Mouse (Mus musculus) intestine, postnatal 0 days (tissue): ENCODE results near the gene Pcdh19. TPM values are rescaled to one million over a fixed set of nuclear protein-coding genes. Genes with fewer than 3 reads are reported as not detected.

Experiments used
- ATAC-seq: fragments of 200-750 bp; cut with Nextera tagmentation; 2 replicates; pipeline ENCODE4 v1.8.0; 2017; ENCODE audit warnings: mild to moderate bottlenecking, moderate TSS enrichment, moderate library complexity
- H3K27ac ChIP-seq: fragments of 300-500 bp; sonication (generic); 2 replicates; pipeline ENCODE4 v1.5.1; 2014; ENCODE audit warnings: mild to moderate bottlenecking, low read depth, low read length, moderate library complexity
- H3K27me3 ChIP-seq: fragments of 300-500 bp; sonication (generic); replicated peaks from 2 replicates; pipeline ENCODE4 v1.6.1; 2014; ENCODE audit warnings: low read length, mixed read lengths; ENCODE audit not compliant: control insufficient read depth, insufficient read depth
- H3K36me3 ChIP-seq: fragments of 300-500 bp; sonication (generic); 2 replicates; pipeline ENCODE4 v1.6.1; 2014; ENCODE audit warnings: mild to moderate bottlenecking, moderate library complexity; ENCODE audit not compliant: control insufficient read depth, insufficient read depth
- H3K4me1 ChIP-seq: fragments of 300-500 bp; sonication (generic); replicated peaks from 2 replicates; pipeline ENCODE4 v1.6.1; 2014; ENCODE audit warnings: antibody characterized with exemption, low read length, mixed read lengths; ENCODE audit not compliant: control insufficient read depth, insufficient read depth
- H3K4me2 ChIP-seq: fragments of 300-500 bp; sonication (generic); replicated peaks from 2 replicates; pipeline ENCODE4 v1.6.1; 2014; ENCODE audit warnings: low read depth, mild to moderate bottlenecking, moderate library complexity
- H3K4me3 ChIP-seq: fragments of 300-500 bp; sonication (generic); 2 replicates; pipeline ENCODE4 v1.5.1; 2014; ENCODE audit warnings: low read depth, low read length
- H3K9ac ChIP-seq: fragments of 300-500 bp; sonication (generic); 2 replicates; pipeline ENCODE4 v1.6.1; 2014; ENCODE audit warnings: mild to moderate bottlenecking, low read depth, low read length
- H3K9me3 ChIP-seq: fragments of 300-500 bp; sonication (generic); 2 replicates; pipeline ENCODE4 v1.6.1; 2016; ENCODE audit warnings: mixed run types; ENCODE audit not compliant: control insufficient read depth
- CTCF ChIP-seq: sonication (generic); IDR thresholded peaks from 2 replicates; pipeline ENCODE4 v1.5.1; 2016; ENCODE audit warnings: low read depth, mild to moderate bottlenecking, control low read depth, antibody characterized with exemption, moderate library complexity
- WGBS: fragments of 180-500 bp; shearing (Covaris S2); extraction: QIAGEN DNeasy Blood & Tissue Kit; methylation state at CpG from one replicate; pipeline ENCODE4 v1.1.7; 2014; 5-methylcytosine and 5-hydroxymethylcytosine counted together
- polyA plus RNA-seq: library from polyadenylated mRNA; unstranded; fragments of >200 nt; fragmentation: Nextera tagmentation; extraction: Ambion mirVana; gene quantifications from 2 replicates; pipeline ENCODE4 v1.2.1, GENCODE M21; 2015

The Pcdh19 gene
- polyA plus RNA-seq, 1 experiment from 2014 or later = 1.3 TPM

GRCm38 (mm10) chrX:133602068-133602467 lies 86.7 kb downstream of the Pcdh19 start:
- Histone ChIP-seq H3K27me3 (no peaks in the 10 kb centered on the region), H3K4me1 (no peaks in the 10 kb centered on the region), H3K27ac (no peak overlapping the region), H3K9ac (no peak overlapping the region), H3K9me3 (no peaks in the 10 kb centered on the region), H3K4me2 (no peak overlapping the region), H3K36me3 (no peaks in the 10 kb centered on the region), H3K4me3 (no peak overlapping the region)
- TF ChIP-seq CTCF = no peak
- 56% methylated on average over 2 of the region's 2 CpGs for WGBS
- no peak for ATAC-seq

GRCm38 (mm10) chrX:133601658-133602057 lies 87.1 kb downstream of the Pcdh19 start:
- Histone ChIP-seq H3K4me3 (no peak overlapping the region), H3K36me3 (no peaks in the 10 kb centered on the region), H3K4me2 (no peak overlapping the region), H3K27ac (no peak overlapping the region), H3K9ac (no peak overlapping the region), H3K27me3 (no peaks in the 10 kb centered on the region), H3K9me3 (no peaks in the 10 kb centered on the region), H3K4me1 (no peaks in the 10 kb centered on the region)
- ATAC-seq = no peak
- WGBS = 72% methylated on average over 1 of the region's 1 CpGs
- no peak for TF ChIP-seq CTCF

- Histone ChIP-seq H3K27me3 (no peaks in the 10 kb centered on the region), H3K4me3 (no peak overlapping the region), H3K9ac (no peak overlapping the region), H3K36me3 (no peaks in the 10 kb centered on the region), H3K27ac (no peak overlapping the region), H3K4me1 (no peaks in the 10 kb centered on the region), H3K9me3 (no peaks in the 10 kb centered on the region), H3K4me2 (no peak overlapping the region)
- TF ChIP-seq CTCF = no peak
- ATAC-seq = no peak
- WGBS = 71% methylated on average over 2 of the region's 2 CpGs
Measured at GRCm38 (mm10) chrX:133601195-133601594, 87.6 kb downstream of the Pcdh19 start.

GRCm38 (mm10) chrX:133575601-133576382 lies 113.0 kb downstream of the Pcdh19 start:
- no peaks in the 10 kb centered on the region for H3K36me3 ChIP-seq
- H3K27me3 ChIP-seq = no peaks in the 10 kb centered on the region
- no peak for TF ChIP-seq CTCF
- H3K27ac ChIP-seq = no peak overlapping the region
- ATAC-seq = no peak
- H3K9ac ChIP-seq = no peak overlapping the region
- H3K4me3 ChIP-seq = no peak overlapping the region
- H3K9me3 ChIP-seq = no peaks in the 10 kb centered on the region
- WGBS = 85% methylated on average over 4 of the region's 4 CpGs
- H3K4me1 ChIP-seq = no peaks in the 10 kb centered on the region
- H3K4me2 ChIP-seq = no peak overlapping the region

- ATAC-seq = no peak
- Histone ChIP-seq H3K9me3 (no peaks in the 10 kb centered on the region), H3K4me1 (no peaks in the 10 kb centered on the region), H3K9ac (no peak overlapping the region), H3K4me3 (no peak overlapping the region), H3K4me2 (no peak overlapping the region), H3K36me3 (no peaks in the 10 kb centered on the region), H3K27me3 (no peaks in the 10 kb centered on the region), H3K27ac (no peak overlapping the region)
- no peak for TF ChIP-seq CTCF
- 79% methylated on average over 2 of the region's 2 CpGs for WGBS
Measured at GRCm38 (mm10) chrX:133565355-133565754, 123.4 kb downstream of the Pcdh19 start.

Other genes with a start within 250 kb of the Pcdh19 start
- gene Tnmd, start 162.0 kb upstream of the Pcdh19 start, polyA plus RNA-seq = 0.10 and 0.14 TPM in 2 replicates
- gene Tspan6, start 209.4 kb upstream of the Pcdh19 start, polyA plus RNA-seq = 35.8 and 38.2 TPM in 2 replicates
- 4.5 and 5.1 TPM in 2 replicates for gene Srpx2, start 219.4 kb upstream of the Pcdh19 start, polyA plus RNA-seq